Mouse (Mus musculus) stomach, embryonic 14.5 days (tissue): ENCODE data around the gene Wdr47. TPM values are rescaled to one million over a fixed set of nuclear protein-coding genes. Genes with fewer than 3 reads are reported as not detected.
"Not testable (repeated sequence)": the region's sequence is repeated elsewhere in the genome, so short reads cannot be mapped to it uniquely, and the experiment has no call there.

Experiments
- ATAC-seq: fragments of 200-750 bp; cut with Nextera tagmentation; 2 replicates; pipeline ENCODE4 v1.8.0; 2017; ENCODE audit warnings: low read depth, moderate TSS enrichment; ENCODE audit not compliant: insufficient number of reproducible peaks, insufficient read depth, low FRiP score
- H3K27ac ChIP-seq: fragments of 300-500 bp; sonication (generic); 2 replicates; pipeline ENCODE4 v1.5.1; 2014; ENCODE audit warnings: mild to moderate bottlenecking, low read length, moderate library complexity, mixed read lengths
- H3K27me3 ChIP-seq: fragments of 300-500 bp; sonication (generic); 2 replicates; pipeline ENCODE4 v1.6.1; 2014; ENCODE audit warnings: low read length, control low read depth, mixed read lengths; ENCODE audit not compliant: control insufficient read depth, insufficient read depth
- H3K36me3 ChIP-seq: fragments of 300-500 bp; sonication (generic); 2 replicates; pipeline ENCODE4 v1.6.1; 2014; ENCODE audit warnings: mild to moderate bottlenecking, control low read depth, low read length, moderate library complexity, mixed read lengths; ENCODE audit not compliant: control insufficient read depth, insufficient read depth
- H3K4me1 ChIP-seq: fragments of 300-500 bp; sonication (generic); 2 replicates; pipeline ENCODE4 v1.6.1; 2014; ENCODE audit warnings: low read length, control low read depth, mixed read lengths; ENCODE audit not compliant: control insufficient read depth, insufficient read depth
- H3K4me2 ChIP-seq: fragments of 300-500 bp; sonication (generic); replicated peaks from 2 replicates; pipeline ENCODE4 v1.6.1; 2014; ENCODE audit warnings: low read depth, low read length, control low read depth
- H3K4me3 ChIP-seq: fragments of 300-500 bp; sonication (generic); 2 replicates; pipeline ENCODE4 v1.5.1; 2014; ENCODE audit warnings: low read depth, low read length, control low read depth
- H3K9ac ChIP-seq: fragments of 300-500 bp; sonication (generic); replicated peaks from 2 replicates; pipeline ENCODE4 v1.6.1; 2014; ENCODE audit warnings: low read depth, mild to moderate bottlenecking, control low read depth, low read length, moderate library complexity, mixed read lengths
- H3K9me3 ChIP-seq: fragments of 300-500 bp; sonication (generic); 2 replicates; pipeline ENCODE4 v1.6.1; 2016; ENCODE audit warnings: low read depth, low read length, control low read depth; ENCODE audit not compliant: control insufficient read depth
- WGBS: fragments of 180-500 bp; shearing (Covaris S2); extraction: QIAGEN DNeasy Blood & Tissue Kit; methylation state at CpG from one replicate; pipeline ENCODE4 v1.1.7; 2014; 5-methylcytosine and 5-hydroxymethylcytosine counted together
- polyA plus RNA-seq: library from polyadenylated mRNA; unstranded; fragments of >200 nt; fragmentation: Nextera tagmentation; extraction: Ambion mirVana; gene quantifications from 2 replicates; pipeline ENCODE4 v1.2.1, GENCODE M21; 2014

Gene Wdr47
- polyA plus RNA-seq, 1 experiment from 2014 or later, result 15.3 TPM

- no peaks in the 10 kb centered on the region for H3K9me3 ChIP-seq
- H3K4me2 ChIP-seq, result peak overlapping the region; percentile 95
- peaks cover 7% of the 10 kb centered on the region; the same call in 1 of the 2 replicates for H3K4me1 ChIP-seq
- WGBS, result under 1% methylated on average over 61 of the region's 61 CpGs
- H3K27me3 ChIP-seq, result no peaks in the 10 kb centered on the region
- peak overlapping the region; percentile 43 for H3K9ac ChIP-seq
- ATAC-seq, result peak; percentile 80
- no peaks in the 10 kb centered on the region for H3K36me3 ChIP-seq
- H3K4me3 ChIP-seq, result peak overlapping the region; percentile 55
- peak overlapping the region; percentile 71 for H3K27ac ChIP-seq
Observed at GRCm38 (mm10) chr3:108591530-108592522, 747 bp downstream of the Wdr47 start.

- Histone ChIP-seq H3K4me1 (no peaks in the 10 kb centered on the region), H3K4me2 (no peak overlapping the region), H3K27me3 (no peaks in the 10 kb centered on the region), H3K4me3 (no peak overlapping the region), H3K9me3 (no peaks in the 10 kb centered on the region), H3K9ac (no peak overlapping the region), H3K36me3 (no peaks in the 10 kb centered on the region; the same call in 1 of the 2 replicates), H3K27ac (no peak overlapping the region)
- ATAC-seq, result no peak
- WGBS, result 50% methylated on average over 3 of the region's 3 CpGs
Observed at GRCm38 (mm10) chr3:108608906-108609305, 17.8 kb downstream of the Wdr47 start.

GRCm38 (mm10) chr3:108634761-108635160 lies 43.7 kb downstream of the Wdr47 start:
- Histone ChIP-seq H3K9me3 (no peaks in the 10 kb centered on the region), H3K9ac (no peak overlapping the region), H3K27ac (no peak overlapping the region), H3K27me3 (no peaks in the 10 kb centered on the region), H3K36me3 (no peaks in the 10 kb centered on the region), H3K4me1 (no peaks in the 10 kb centered on the region), H3K4me3 (no peak overlapping the region), H3K4me2 (no peak overlapping the region)
- ATAC-seq, result no peak
- 67% methylated on average over 5 of the region's 5 CpGs for WGBS

- H3K9ac ChIP-seq, result no peak overlapping the region
- no peak overlapping the region for H3K4me3 ChIP-seq
- no peak overlapping the region for H3K4me2 ChIP-seq
- no peaks in the 10 kb centered on the region for H3K36me3 ChIP-seq
- no peaks in the 10 kb centered on the region for H3K27me3 ChIP-seq
- 68% methylated on average over 4 of the region's 4 CpGs for WGBS
- H3K9me3 ChIP-seq, result no peaks in the 10 kb centered on the region
- no peak overlapping the region for H3K27ac ChIP-seq
- no peaks in the 10 kb centered on the region for H3K4me1 ChIP-seq
- ATAC-seq, result no peak
Observed at GRCm38 (mm10) chr3:108639412-108639811, 48.3 kb downstream of the Wdr47 start.

- Histone ChIP-seq H3K36me3 (peaks cover 6% of the 10 kb centered on the region; the same call in 1 of the 2 replicates), H3K4me3 (no peak overlapping the region), H3K4me1 (no peaks in the 10 kb centered on the region), H3K9ac (no peak overlapping the region), H3K4me2 (no peak overlapping the region), H3K9me3 (no peaks in the 10 kb centered on the region), H3K27ac (no peak overlapping the region), H3K27me3 (no peaks in the 10 kb centered on the region)
- WGBS, result 61% methylated on average over 4 of the region's 4 CpGs
- 0 out of 2 replicates have a peak, but pooled peaks have one; percentile 33 for ATAC-seq
Observed at GRCm38 (mm10) chr3:108640998-108641397, 49.9 kb downstream of the Wdr47 start.

GRCm38 (mm10) chr3:108644856-108645255 lies 53.8 kb downstream of the Wdr47 start:
- no peak overlapping the region for H3K9ac ChIP-seq
- no peak for ATAC-seq
- no peak overlapping the region for H3K4me3 ChIP-seq
- no peaks in the 10 kb centered on the region for H3K4me1 ChIP-seq
- H3K27ac ChIP-seq, result no peak overlapping the region
- H3K9me3 ChIP-seq, result no peaks in the 10 kb centered on the region
- no peaks in the 10 kb centered on the region for H3K27me3 ChIP-seq
- H3K36me3 ChIP-seq, result peaks cover 6% of the 10 kb centered on the region; the same call in 1 of the 2 replicates
- H3K4me2 ChIP-seq, result no peak overlapping the region
- 91% methylated on average over 3 of the region's 3 CpGs for WGBS

- ATAC-seq, result no peak
- WGBS, result 71% methylated on average over 7 of the region's 7 CpGs
- H3K36me3 ChIP-seq, result peaks cover 6% of the 10 kb centered on the region; the same call in 1 of the 2 replicates
- H3K27ac ChIP-seq, result no peak overlapping the region
- no peaks in the 10 kb centered on the region for H3K27me3 ChIP-seq
- no peaks in the 10 kb centered on the region for H3K9me3 ChIP-seq
- H3K4me1 ChIP-seq, result no peaks in the 10 kb centered on the region
- H3K4me2 ChIP-seq, result no peak overlapping the region
- no peak overlapping the region for H3K9ac ChIP-seq
- no peak overlapping the region for H3K4me3 ChIP-seq
Observed at GRCm38 (mm10) chr3:108646036-108646435, 55.0 kb downstream of the Wdr47 start.

- H3K4me1 ChIP-seq, H3K27me3 ChIP-seq, H3K9ac ChIP-seq, H3K9me3 ChIP-seq, H3K4me3 ChIP-seq, H3K36me3 ChIP-seq, H3K4me2 ChIP-seq, H3K27ac ChIP-seq, ATAC-seq: not testable (repeated sequence)
- 48% methylated on average over 5 of the region's 5 CpGs for WGBS
Observed at GRCm38 (mm10) chr3:108647681-108648080, 56.6 kb downstream of the Wdr47 start.
